Mouse (Mus musculus) urinary bladder, postnatal 4 days (tissue): ENCODE data around the gene Pcsk7.
A peak's percentile ranks its signal among the peaks of the same experiment; 100 is the strongest.

Source experiments
- DNase-seq, 2 experiments: peaks; one replicate each; pipeline ENCODE4 v3.0.0; 2021 to 2022; ENCODE audit warnings: low spot score in 2 of 2

Pcsk7 gene

DNA sequence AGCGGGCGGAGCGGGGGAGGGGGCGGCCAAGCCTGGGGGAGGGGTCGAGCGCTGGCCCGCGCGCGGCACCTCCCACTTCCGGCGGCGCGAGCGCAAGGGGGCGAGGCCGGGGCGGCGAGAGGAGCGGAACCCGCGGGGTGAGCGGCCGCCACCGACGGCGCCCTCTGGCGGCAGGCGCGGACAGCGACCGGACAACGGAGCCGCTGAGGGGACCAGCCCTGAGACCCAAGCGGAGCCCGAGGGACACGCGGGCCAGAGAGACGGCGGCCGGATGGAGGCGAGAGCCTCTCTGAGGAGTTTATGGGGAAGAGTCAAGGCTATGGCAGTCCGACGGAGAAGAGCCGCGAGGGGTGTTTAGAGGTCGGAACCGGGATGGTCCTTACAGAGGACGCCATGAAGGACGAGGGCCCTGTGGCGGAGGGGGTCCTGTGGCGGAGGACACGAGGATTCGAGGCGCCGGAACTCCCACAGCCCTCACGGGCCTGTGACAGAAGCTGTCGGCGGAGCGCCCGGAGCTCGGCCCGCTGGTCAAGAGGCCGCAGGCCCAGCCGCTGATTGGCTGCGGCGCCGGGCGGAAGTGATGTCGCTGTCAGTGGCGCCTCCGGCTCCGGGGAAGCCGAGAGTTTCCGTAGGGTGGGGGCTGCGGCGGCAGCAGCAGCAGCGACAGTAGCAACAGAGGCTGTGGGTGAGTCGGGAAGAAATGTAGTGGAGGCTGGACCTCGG is at the start of gene Pcsk7, which contains the start of gene Rnf214:
Pcsk7 (plus strand) TSS at position 143 of the 723 bp plus-strand sequence.
Rnf214 (minus strand) TSS at position 557 of the 723 bp plus-strand sequence.
- DNase-seq, result peak; percentile 87 to 93

GRCm38 (mm10) chr9:45859364-45859763 is 46.9 kb upstream of the Pcsk7 start:
- no peak for DNase-seq

DNA sequence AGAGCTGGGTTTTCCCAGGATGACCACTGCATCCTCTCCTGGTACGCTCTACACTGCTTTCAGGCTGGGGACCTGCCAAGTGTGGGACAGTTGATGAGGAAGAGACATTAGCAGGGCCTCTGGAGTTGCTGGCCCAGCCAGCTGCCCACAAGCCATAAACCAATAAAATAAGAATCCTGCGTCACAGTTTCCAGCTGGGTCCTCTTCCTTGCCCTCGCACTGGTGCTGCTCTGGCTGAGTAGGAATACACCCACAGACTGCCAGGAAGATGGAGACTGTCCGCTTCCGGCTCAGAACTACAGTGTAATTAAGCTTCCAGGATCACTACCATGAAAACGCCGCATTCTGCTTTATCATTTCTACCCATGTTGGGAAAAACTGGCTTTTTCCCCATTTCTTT is 44.5 kb upstream of the Pcsk7 start:
- DNase-seq, result no peak

- no peak for DNase-seq
Observed at GRCm38 (mm10) chr9:45869181-45869580, 37.1 kb upstream of the Pcsk7 start.

DNA sequence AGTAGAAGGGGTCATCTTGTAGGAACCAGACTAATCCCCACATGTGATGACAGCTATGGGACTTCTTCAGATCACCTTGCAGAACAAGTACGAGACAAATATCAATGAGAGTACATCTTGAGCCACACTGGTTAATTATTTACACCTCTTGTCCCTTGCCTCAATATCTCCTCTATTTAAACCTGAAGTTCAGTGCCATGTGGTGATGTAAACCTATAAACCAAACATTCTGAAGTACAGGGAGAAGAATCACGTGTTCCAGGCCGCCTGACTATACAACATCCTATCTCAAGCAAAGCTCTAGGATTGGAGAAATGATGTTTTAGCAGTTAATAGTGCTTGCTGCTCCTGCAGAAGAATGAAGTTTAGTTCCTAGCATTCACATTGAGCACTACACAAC is 36.0 kb upstream of the Pcsk7 start:
- no peak for DNase-seq

DNA sequence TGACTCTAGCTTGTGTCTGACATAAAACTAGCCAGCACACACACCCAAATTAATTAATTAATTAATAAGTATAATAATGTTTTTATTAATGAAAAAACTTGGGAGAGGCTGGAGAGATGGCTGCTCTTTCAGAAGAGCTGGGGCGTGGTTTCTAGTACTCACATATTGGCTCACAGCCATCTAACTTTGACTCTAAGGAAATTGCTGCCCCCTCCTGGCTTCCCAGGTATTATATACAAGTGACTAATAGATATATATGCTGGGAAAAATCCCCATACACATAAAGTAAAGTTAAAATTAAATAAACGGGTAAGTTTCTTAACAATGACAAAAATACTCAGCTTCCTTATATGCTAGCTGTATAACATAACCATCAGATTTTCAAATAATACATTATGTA is 28.4 kb upstream of the Pcsk7 start:
- DNase-seq, result no peak

GRCm38 (mm10) chr9:45893681-45894080 is 12.6 kb upstream of the Pcsk7 start:
- DNase-seq, result no peak

GRCm38 (mm10) chr9:45905196-45905595 is 1.1 kb upstream of the Pcsk7 start:
- DNase-seq, result no peak

DNA sequence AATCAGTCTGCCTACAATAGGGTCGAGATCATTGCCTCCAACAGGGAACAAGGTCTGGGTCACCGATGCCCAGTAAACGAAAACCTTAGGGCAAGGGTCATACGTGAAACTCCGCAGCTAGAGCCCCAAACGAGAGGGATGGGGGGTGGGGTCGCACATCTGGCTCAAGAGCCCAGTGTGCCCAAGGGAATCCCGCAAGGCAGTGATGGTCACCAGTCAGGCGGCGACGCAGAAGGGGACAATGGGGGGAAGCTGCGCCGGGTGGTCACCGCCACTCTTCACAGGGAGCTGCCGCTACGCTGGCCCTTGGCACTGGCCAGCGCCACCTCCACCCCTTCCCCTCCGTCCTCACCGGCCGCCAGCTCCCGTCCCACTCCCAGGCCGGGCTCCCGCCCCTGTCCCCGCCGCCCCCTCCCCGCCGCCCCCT is 473 bp upstream of the Pcsk7 start:
- DNase-seq, result no peak

DNA sequence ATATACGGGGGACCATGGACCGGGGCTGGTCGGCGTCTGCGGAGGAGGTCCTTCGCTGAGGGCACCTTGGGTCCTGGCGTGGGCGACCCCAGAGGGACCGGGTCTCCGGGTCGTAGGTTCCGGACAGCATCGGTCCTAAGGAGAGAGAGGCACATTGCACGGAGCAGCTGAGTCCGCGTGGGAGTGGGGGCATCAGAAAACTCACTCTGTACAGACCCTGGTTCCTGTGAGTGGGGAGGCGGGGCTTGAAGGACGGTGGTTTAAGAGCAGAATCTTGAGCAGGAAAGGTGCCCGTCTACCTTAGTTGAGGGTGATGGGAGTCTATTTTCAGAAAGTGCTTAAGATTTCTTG is 756 bp downstream of the Pcsk7 start:
- DNase-seq, result no peak

- no peak for DNase-seq
Observed at GRCm38 (mm10) chr9:45910995-45911394, 4.7 kb downstream of the Pcsk7 start.

GRCm38 (mm10) chr9:45911673-45912072 is 5.4 kb downstream of the Pcsk7 start:
- DNase-seq, result no peak

GRCm38 (mm10) chr9:45915659-45916058 is 9.4 kb downstream of the Pcsk7 start:
- DNase-seq, result no peak

DNA sequence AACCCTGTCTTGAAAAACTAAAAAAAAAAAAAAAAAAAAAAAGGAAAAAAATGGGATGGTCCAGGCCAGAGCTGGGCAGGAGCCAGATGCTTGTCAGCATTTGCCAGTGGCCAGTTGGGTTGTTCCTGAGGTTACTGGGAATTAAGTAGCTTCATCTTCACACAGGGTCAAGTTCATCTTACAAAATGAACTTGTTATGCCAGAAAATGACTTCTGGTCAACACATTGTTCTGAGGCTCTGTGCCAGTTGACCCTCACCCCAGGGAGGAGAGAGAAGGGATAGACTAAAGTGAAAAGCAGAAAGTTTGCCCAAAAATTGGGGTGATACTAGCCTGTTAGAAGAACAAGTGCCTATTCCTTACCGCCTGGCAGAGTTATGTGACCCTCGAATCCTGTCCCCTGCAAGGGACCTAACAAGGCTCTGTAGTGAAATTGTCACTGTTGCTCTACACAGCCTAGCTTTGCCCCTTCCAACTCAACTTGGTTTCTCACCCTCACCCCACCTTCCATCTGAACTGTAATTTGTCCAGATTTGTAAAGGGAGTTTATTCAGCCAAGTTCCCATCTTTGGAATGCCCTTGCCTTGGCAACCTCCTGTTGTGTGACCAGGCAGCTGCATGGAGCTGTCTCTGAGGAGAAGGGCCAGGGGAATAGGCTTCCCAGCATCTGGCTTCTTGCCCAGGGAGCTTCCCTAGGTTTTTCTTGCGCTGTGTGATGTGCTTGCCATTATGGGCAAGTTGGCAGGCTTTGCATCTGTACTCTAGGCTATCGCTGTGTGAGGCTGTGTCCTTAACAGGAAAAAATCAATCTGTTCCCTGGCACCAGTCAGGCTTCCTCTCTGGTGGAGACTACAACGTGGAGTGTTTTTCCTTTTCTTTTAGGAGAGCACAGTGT is 11.0 kb downstream of the Pcsk7 start:
- peak; percentile 69 to 72 for DNase-seq

DNA sequence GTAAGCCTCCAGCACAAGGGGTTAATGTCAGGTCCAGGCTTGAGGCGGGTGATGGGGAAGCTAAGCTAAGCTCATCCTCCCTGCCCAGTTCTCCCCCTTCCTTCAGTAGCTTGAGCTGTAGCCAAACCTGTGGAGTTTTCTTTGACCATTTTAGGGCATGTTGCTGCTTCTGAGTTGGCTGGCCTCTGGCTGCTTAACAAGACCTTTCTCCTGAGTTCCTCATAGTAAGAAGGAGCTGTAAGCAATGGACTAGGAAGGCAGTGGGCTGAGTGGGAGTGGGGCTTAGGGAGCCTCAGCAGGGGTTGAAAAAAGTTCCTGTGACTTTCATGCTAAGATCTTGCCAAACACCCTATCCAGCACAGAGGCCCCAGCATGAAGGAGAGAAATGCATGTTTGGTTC is 13.6 kb downstream of the Pcsk7 start:
- no peak for DNase-seq

GRCm38 (mm10) chr9:45929285-45929684 is 23.0 kb downstream of the Pcsk7 start:
- peak in 1 of 2 experiments; percentile 16 for DNase-seq

- DNase-seq, result peak in 1 of 2 experiments; percentile 16
Observed at GRCm38 (mm10) chr9:45931958-45932357, 25.7 kb downstream of the Pcsk7 start.

DNA sequence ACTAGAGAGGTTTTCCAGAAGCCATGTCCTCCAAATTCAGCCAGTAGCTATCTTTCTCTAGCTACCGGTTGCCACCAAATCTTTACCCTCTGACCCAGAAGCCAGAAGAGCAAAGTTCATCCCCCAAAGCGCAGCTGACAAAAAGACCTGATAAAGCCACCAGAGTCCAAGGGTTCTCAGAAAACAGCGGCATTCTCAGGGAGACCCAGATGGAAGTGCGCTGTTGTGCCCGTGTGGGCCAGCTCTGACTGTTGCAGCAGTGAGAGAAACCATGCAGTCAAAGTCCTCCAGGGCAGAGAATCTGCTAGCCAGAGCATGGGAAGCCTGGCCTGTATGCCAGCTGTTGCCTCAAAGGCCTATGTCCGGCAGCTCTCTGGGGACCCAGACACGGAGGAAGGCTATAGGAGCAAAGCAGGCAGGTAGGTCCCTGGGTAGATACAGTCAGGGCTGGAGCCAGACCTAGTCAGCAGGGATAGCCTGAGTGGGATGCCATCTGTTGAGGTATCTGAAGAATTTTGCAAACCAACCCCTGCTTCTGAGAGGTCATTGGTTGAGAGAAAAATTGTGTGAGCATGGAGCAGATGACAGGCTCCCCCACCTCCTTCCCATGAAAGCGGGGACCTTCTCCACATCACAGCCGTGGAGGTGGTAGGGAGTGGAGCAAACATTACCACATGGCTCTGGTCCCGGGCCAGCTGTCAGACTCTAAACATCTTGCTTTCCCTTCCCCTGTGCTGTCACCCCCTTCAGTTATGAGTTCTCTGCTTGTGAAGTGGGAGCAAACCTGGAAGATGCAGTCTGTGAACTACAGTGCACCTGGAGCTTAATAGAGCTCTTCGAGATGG is 26.5 kb downstream of the Pcsk7 start:
- DNase-seq, result peak in 1 of 2 experiments; percentile 16

DNA sequence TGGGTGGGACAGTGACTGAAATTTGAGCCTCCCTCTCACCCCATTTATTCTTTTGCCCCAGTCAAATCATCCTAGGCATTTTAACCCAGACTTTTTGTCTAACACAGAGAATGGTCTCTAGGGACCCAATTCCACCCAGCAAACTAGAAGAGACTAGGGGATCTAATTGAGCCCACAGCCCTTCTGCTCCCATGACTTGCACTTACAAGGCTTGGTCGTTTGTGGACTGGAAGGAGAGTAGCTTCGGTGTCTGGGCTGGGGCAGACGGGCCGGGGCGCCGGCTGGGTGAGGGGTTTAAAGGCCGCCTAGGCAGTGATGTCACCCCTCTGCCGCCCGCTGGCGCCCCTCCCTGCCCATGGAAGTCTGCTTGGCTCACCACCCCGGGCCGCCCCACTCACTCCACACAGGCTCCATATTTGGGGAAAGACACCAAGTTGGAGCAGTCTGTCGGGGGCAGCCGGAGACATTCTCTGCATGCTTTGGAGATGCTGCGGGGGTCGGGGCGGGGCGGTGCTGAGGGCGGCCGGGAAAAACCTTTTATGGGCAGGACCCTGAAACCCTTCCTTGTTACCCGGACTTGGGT is 29.4 kb downstream of the Pcsk7 start, which contains the start of gene Tagln:
Tagln (minus strand) TSS at position 431 of the 583 bp plus-strand sequence.
- peak; percentile 73 to 75 for DNase-seq

GRCm38 (mm10) chr9:45936883-45937282 is 30.6 kb downstream of the Pcsk7 start:
- DNase-seq, result peak; percentile 62 to 74

DNA sequence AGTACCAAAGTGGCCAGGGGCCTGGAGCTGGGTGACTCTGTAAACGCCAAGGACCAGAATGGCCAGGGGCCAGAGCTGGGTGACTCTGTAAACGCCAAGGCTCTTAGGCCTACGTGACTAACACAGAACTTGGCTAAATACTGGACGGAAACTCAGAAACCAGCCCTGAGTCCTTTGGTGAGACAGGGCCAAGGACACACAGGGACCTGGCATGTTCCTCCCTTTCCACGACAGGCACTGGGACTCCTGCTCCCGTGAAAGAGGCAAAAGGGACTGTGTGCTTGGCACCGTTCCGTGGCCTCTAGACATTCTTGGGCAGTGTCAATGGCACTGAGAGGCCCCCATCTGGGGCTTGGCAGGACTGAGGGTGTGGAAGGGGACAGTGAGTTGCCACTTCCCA is 31.8 kb downstream of the Pcsk7 start:
- DNase-seq, result no peak
